Mouse (Mus musculus) CH12.LX (cell line): ENCODE data around the gene Ddx4.

Experiments used
- BHLHE40 ChIP-seq: IDR thresholded peaks from 2 replicates; pipeline ENCODE4 v1.6.1; 2011; ENCODE audit warnings: mild to moderate bottlenecking, low read depth, low read length, improper control_type of control experiment
- CHD2 ChIP-seq: IDR thresholded peaks from 2 replicates; pipeline ENCODE4 v1.6.1; 2011; ENCODE audit warnings: low read length, improper control_type of control experiment
- CTCF ChIP-seq, 2 experiments: IDR thresholded peaks in 1 of 2; conservative IDR thresholded peaks in 1 of 2; 2 replicates each; pipeline ENCODE4 v1.5.1; 2011 to 2012; ENCODE audit warnings: low read depth in 2 of 2, low read length in 2 of 2, improper control_type of control experiment in 1 of 2, inconsistent platforms in 1 of 2, mild to moderate bottlenecking in 1 of 2, moderate library complexity in 1 of 2
- E2F4 ChIP-seq: IDR thresholded peaks from 2 replicates; pipeline ENCODE4 v1.6.1; 2011; ENCODE audit warnings: low read depth, low read length, improper control_type of control experiment; ENCODE audit not compliant: insufficient replicate concordance
- EP300 ChIP-seq: IDR thresholded peaks from 2 replicates; pipeline ENCODE4 v1.6.1; 2011; ENCODE audit warnings: low read length, improper control_type of control experiment
- MAX ChIP-seq: IDR thresholded peaks from 2 replicates; pipeline ENCODE4 v1.6.1; 2011; ENCODE audit warnings: low read length, improper control_type of control experiment
- MAZ ChIP-seq: IDR thresholded peaks from 2 replicates; pipeline ENCODE4 v1.6.1; 2012; ENCODE audit warnings: low read depth, mild to moderate bottlenecking, inconsistent platforms, low read length, improper control_type of control experiment, moderate library complexity
- POLR2A ChIP-seq: IDR thresholded peaks from 2 replicates; pipeline ENCODE4 v1.6.1; 2011; ENCODE audit warnings: low read depth, mild to moderate bottlenecking, improper control_type of control experiment, low read length
- SIN3A ChIP-seq: IDR thresholded peaks from 2 replicates; pipeline ENCODE4 v1.6.1; 2012; ENCODE audit warnings: low read length, improper control_type of control experiment, inconsistent platforms
- UBTF ChIP-seq: IDR thresholded peaks from 2 replicates; pipeline ENCODE4 v1.6.1; 2012; ENCODE audit warnings: low read depth, mild to moderate bottlenecking, inconsistent platforms, low read length, improper control_type of control experiment, moderate library complexity
- USF1 ChIP-seq: IDR thresholded peaks from 2 replicates; pipeline ENCODE4 v1.6.1; 2014; ENCODE audit warnings: low read depth, mild to moderate bottlenecking, inconsistent platforms, low read length, improper control_type of control experiment
- ZC3H11A ChIP-seq: IDR thresholded peaks from 2 replicates; pipeline ENCODE4 v1.6.1; 2012; ENCODE audit warnings: low read depth, mild to moderate bottlenecking, inconsistent platforms, low read length, improper control_type of control experiment
- ZMIZ1 ChIP-seq: IDR thresholded peaks from 2 replicates; pipeline ENCODE4 v1.6.1; 2012; ENCODE audit warnings: low read depth, mild to moderate bottlenecking, inconsistent platforms, low read length, improper control_type of control experiment
- ZNF384 ChIP-seq: IDR thresholded peaks from 2 replicates; pipeline ENCODE4 v1.6.1; 2012; ENCODE audit warnings: low read depth, low read length, improper control_type of control experiment, inconsistent platforms

GRCm38 (mm10) chr13:112582291-112582690 lies 70.0 kb downstream of the Ddx4 start:
- no peak for TF ChIP-seq POLR2A
- no peak for TF ChIP-seq MAZ
- no peak for TF ChIP-seq ZC3H11A
- no peak for TF ChIP-seq EP300
- TF ChIP-seq MAX, result no peak
- TF ChIP-seq E2F4, result no peak
- no peak for TF ChIP-seq UBTF
- TF ChIP-seq BHLHE40, result no peak
- no peak for TF ChIP-seq CTCF (conservative IDR thresholded peaks at IDR 0.05 in 1 of 2, IDR thresholded peaks at IDR 0.05 in 1 of 2; ENCODE audit: low read depth in 2 of 2, low read length in 2 of 2)
- no peak for TF ChIP-seq ZMIZ1
- TF ChIP-seq CHD2, result no peak
- TF ChIP-seq SIN3A, result no peak
- TF ChIP-seq ZNF384, result no peak
- TF ChIP-seq USF1, result no peak
